Mouse (Mus musculus): Measurements from ENCODE around the gene Akap3. TPM values are rescaled to one million over a fixed set of nuclear protein-coding genes. Genes with fewer than 3 reads are reported as not detected.

Akap3 gene
- total and polyA plus RNA-seq, 3 experiments, result not detected

DNA sequence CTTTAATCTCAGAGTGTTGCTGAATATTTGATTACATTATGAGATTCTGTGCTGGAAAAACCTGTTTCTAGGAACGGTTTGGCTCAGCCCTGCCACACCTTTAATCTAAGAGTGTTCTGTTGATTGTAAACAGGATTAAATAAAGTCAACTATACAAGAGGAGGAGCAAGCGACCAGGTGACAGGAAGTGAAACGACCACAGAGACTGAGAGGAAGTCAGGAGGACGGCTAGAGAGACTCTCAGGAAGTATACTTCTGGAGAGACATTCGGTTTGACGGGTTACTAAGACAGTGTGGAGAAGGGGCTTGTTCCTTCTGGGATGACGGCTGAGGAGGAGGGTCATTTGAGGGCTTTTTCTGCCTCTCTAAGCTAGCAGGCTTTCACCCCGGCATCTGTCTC is 16.3 kb upstream of the Akap3 start:
- no peak overlapping the region for H3K9ac ChIP-seq (ENCODE audit: control insufficient read depth, low read depth, low read length, poor library complexity, severe bottlenecking)
- no peaks in the 10 kb centered on the region for H3K4me1 ChIP-seq (ENCODE audit: control insufficient read depth in 1 of 2, insufficient read depth in 2 of 2, low read length in 2 of 2)
- H3K27ac ChIP-seq (ENCODE audit: control insufficient read depth, low read depth, low read length), result no peak overlapping the region
- TF ChIP-seq SMC3 (IDR thresholded peaks at IDR 0.05; ENCODE audit: low read depth, low read length), result no peak
- no peaks in the 10 kb centered on the region for H3K79me2 ChIP-seq (ENCODE audit: control insufficient read depth, insufficient read depth, low read length, poor library complexity)
- no peaks in the 10 kb centered on the region for H3K9me3 ChIP-seq (replicated peaks; ENCODE audit: insufficient read depth, low read length)
- H3K27me3 ChIP-seq (ENCODE audit: control insufficient read depth in 1 of 2, insufficient read depth in 2 of 2, low read length in 2 of 2), result no peaks in the 10 kb centered on the region
- no peak overlapping the region for H3K4me3 ChIP-seq (ENCODE audit: control insufficient read depth in 1 of 2, insufficient read depth in 1 of 2, low read depth in 2 of 2, low read length in 2 of 2)
- peaks cover 0 to 3% of the 10 kb centered on the region in 2 experiments; a peak in 1 of 4 replicates for H3K36me3 ChIP-seq (ENCODE audit: control insufficient read depth in 1 of 2, insufficient read depth in 2 of 2, low read length in 2 of 2)
- DNase-seq (ENCODE audit: low read depth, low spot score), result no peak

DNA sequence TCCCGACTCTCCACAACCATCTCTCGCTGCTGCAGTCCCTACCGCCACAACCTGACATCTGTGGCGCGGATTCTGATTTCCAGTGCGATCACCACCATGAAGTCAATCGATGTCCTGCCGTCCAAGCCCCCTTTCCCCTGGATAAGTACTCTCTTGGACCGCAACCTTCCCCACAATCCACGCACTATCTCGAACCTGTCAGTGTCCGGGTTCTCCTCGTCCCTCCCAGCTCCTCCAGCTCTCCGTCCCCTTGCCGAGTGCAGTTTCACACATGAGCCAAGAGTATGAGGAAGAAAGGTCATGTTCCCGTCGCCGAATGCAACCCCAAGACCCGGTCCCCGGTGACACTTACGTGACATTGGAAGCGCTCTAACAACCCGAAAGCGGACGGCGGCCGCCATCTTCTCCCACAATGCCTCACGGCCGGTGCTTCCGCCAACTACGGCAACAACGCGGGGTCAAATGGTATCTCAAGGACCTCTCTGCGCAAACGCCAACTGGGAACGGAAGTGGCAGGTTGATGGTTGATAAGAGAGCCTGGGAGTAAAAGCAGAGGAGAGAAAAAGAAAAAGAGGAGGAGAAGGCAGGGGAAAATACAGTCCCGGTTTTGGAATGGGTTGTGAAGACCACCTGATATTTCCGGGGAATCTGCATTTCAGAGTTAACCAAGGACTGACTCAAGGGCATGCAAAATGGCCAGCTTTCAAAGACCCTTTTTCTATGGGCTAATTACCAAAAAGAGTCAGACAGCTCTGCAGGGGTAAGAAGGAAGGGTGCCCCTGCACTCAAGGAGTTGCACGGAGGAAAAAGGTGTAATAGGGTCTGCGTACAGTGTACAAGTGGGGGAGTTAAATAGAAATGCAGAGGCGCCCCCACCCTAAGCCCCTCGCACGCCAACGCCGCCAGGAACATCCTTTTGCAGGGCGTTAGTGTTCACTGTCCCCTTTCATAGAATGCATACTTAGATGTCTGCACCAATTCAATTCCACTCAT is 3.9 kb upstream of the Akap3 start, which contains the start of gene Ndufa9:
Ndufa9 (minus strand) TSS at position 425 of the 993 bp plus-strand sequence.
- DNase-seq (ENCODE audit: low read depth, low spot score), result peak; percentile 96
- Histone ChIP-seq H3K4me1 (ENCODE audit: control insufficient read depth in 1 of 2, insufficient read depth in 2 of 2, low read length in 2 of 2) (peaks cover 2 to 11% of the 10 kb centered on the region in 2 experiments; a peak in 2 of 4 replicates), H3K4me3 (ENCODE audit: control insufficient read depth in 1 of 2, insufficient read depth in 1 of 2, low read depth in 2 of 2, low read length in 2 of 2) (peak within 1 kb of the TSS; percentile 87 to 99), H3K9ac (ENCODE audit: control insufficient read depth, low read depth, low read length, poor library complexity, severe bottlenecking) (peak within 1 kb of the TSS; percentile 81), H3K36me3 (ENCODE audit: control insufficient read depth in 1 of 2, insufficient read depth in 2 of 2, low read length in 2 of 2) (peaks cover 3 to 11% of the 10 kb centered on the region in 2 experiments; a peak in 3 of 4 replicates), H3K27ac (ENCODE audit: control insufficient read depth, low read depth, low read length) (peak within 1 kb of the TSS; percentile 64), H3K79me2 (ENCODE audit: control insufficient read depth, insufficient read depth, low read length, poor library complexity) (peaks cover 15% of the 10 kb centered on the region), H3K27me3 (ENCODE audit: control insufficient read depth in 1 of 2, insufficient read depth in 2 of 2, low read length in 2 of 2) (no peaks in the 10 kb centered on the region), H3K9me3 (replicated peaks; ENCODE audit: insufficient read depth, low read length) (no peaks in the 10 kb centered on the region)
- 0 out of 2 replicates have a peak, but pooled peaks have one; percentile 49 for TF ChIP-seq ZNF384 (IDR thresholded peaks at IDR 0.05; ENCODE audit: low read depth, low read length)
- peak; percentile 56; the same call in 1 of the 2 replicates for TF ChIP-seq POLR2AphosphoS2 (IDR thresholded peaks at IDR 0.05; ENCODE audit: low read length)
- peak; percentile 82 for TF ChIP-seq TCF12 (IDR thresholded peaks at IDR 0.05; ENCODE audit: low read depth, low read length)
- TF ChIP-seq RAD21 (IDR thresholded peaks at IDR 0.05; ENCODE audit: low read depth, low read length), result no peak
- no peak for TF ChIP-seq MEF2A (IDR thresholded peaks at IDR 0.05; ENCODE audit: extremely low read depth, insufficient replicate concordance, low read depth, low read length, poor library complexity, severe bottlenecking)
- peak; percentile 42; the same call in 1 of the 2 replicates for TF ChIP-seq MYC (IDR thresholded peaks at IDR 0.05; ENCODE audit: low read depth, low read length)
- peak; percentile 99 for TF ChIP-seq HCFC1 (IDR thresholded peaks at IDR 0.05; ENCODE audit: low read depth, low read length)
- no peak for TF ChIP-seq MAX (IDR thresholded peaks at IDR 0.05; ENCODE audit: low read length)
- TF ChIP-seq POLR2A (IDR thresholded peaks at IDR 0.05; ENCODE audit: control insufficient read depth in 1 of 2, insufficient read depth in 1 of 2, low read depth in 1 of 2, low read length in 2 of 2, poor library complexity in 1 of 2), result peak; percentile 51 to 89; a peak in 3 of 4 replicates
- TF ChIP-seq CHD2 (IDR thresholded peaks at IDR 0.05; ENCODE audit: low read length), result peak; percentile 20; the same call in 1 of the 2 replicates
- peak; percentile 96 for TF ChIP-seq ELF1 (IDR thresholded peaks at IDR 0.05; ENCODE audit: low read depth, low read length)
- no peak for TF ChIP-seq ZC3H11A (IDR thresholded peaks at IDR 0.05; ENCODE audit: low read depth, low read length)
- peak; percentile 88 for TF ChIP-seq GATA1 (IDR thresholded peaks at IDR 0.05; ENCODE audit: low read depth, low read length)
- TF ChIP-seq EP300 (IDR thresholded peaks at IDR 0.05; ENCODE audit: low read depth in 1 of 2, low read length in 2 of 2), result peak; percentile 43 to 68
- peak; percentile 78 for TF ChIP-seq NELFE (IDR thresholded peaks at IDR 0.05; ENCODE audit: low read depth, low read length)
- no peak for TF ChIP-seq BHLHE40 (IDR thresholded peaks at IDR 0.05; ENCODE audit: borderline replicate concordance, low read depth, low read length)
- TF ChIP-seq MXI1 (IDR thresholded peaks at IDR 0.05; ENCODE audit: low read depth, low read length), result peak; percentile 85
- TF ChIP-seq SMC3 (IDR thresholded peaks at IDR 0.05; ENCODE audit: low read depth, low read length), result no peak
- no peak for TF ChIP-seq GABPA (IDR thresholded peaks at IDR 0.05; ENCODE audit: low read depth, low read length)
- TF ChIP-seq ETS1 (IDR thresholded peaks at IDR 0.05; ENCODE audit: low read depth, low read length), result peak; percentile 69; the same call in 1 of the 2 replicates
- TF ChIP-seq RCOR1 (IDR thresholded peaks at IDR 0.05; ENCODE audit: low read depth, low read length), result peak; percentile 58; the same call in 1 of the 2 replicates
- TF ChIP-seq MYB (IDR thresholded peaks at IDR 0.05; ENCODE audit: low read depth, low read length), result peak; percentile 66
- no peak for TF ChIP-seq USF1 (IDR thresholded peaks at IDR 0.05; ENCODE audit: low read depth, low read length)
- peak; percentile 87 for TF ChIP-seq KAT2A (conservative IDR thresholded peaks at IDR 0.05; ENCODE audit: low read depth, low read length)
- peak; percentile 58; the same call in 1 of the 2 replicates for TF ChIP-seq JUND (IDR thresholded peaks at IDR 0.05; ENCODE audit: low read depth, low read length)
- TF ChIP-seq TAL1 (IDR thresholded peaks at IDR 0.05; ENCODE audit: low read length), result no peak
- no peak for TF ChIP-seq UBTF (IDR thresholded peaks at IDR 0.05; ENCODE audit: borderline replicate concordance, insufficient read depth, low read depth, low read length)
- peak; percentile 96 for TF ChIP-seq SIN3A (IDR thresholded peaks at IDR 0.05; ENCODE audit: low read length)
- no peak for TF ChIP-seq MAFK (IDR thresholded peaks at IDR 0.05; ENCODE audit: borderline replicate concordance, low read depth, low read length)
